Mouse (Mus musculus) mouse trophoblast stem cell (cell line): ENCODE results near the gene Zfc3h1.

Experiments
- in situ Hi-C, 2 experiments: fragments of 300-500 bp; cut with MseI, MboI; formaldehyde crosslinking; loops; 2 replicates in 1 of 2; 3 replicates in 1 of 2; pipeline ENCODE4 v1.15.1; 2025

Zfc3h1 gene

DNA sequence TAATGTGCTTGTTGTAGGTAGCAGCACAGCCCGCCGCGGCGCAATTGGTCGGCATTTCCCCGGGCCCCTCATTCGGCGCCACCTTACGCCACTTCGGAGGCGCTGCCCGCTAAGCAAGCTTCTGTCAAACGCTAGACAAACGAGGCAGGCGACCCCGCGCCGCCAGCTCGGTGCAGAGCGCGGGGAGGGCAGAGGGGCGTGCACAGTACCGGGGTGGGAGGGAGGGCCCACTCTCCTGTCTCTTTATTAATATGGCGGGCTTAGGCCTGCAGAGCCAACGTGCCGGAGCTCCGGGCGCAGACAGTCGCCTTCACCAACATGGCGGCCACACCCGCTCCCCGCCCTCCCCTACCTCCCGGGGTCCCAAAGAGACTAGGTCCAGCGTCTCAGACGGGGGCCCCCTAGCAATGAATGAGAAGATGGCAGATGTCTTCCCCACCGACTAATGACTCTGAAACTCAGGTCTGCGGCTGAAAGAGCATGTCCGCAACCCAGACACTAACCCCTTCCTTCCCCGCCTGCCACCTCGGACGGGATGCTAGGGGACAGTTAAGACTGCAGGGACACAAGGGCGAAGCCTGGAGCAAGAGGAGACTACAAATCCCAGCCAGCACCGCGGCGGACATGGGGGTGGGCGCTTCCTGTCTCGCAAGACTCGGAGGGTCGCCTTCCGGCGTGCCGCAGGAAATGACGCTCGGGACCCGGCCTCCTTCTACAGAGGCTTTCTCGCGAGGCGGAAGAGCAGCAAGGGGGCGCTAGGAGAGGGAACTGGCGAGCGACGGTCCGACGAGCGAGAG is at the start of gene Zfc3h1, which contains the start of gene Thap2:
TSS of gene Zfc3h1 (plus strand) at position 739 of the 797 bp plus-strand sequence.
TSS of gene Thap2 (minus strand) at position 223 of the 797 bp plus-strand sequence.
- in situ Hi-C loops = no loop called here

DNA sequence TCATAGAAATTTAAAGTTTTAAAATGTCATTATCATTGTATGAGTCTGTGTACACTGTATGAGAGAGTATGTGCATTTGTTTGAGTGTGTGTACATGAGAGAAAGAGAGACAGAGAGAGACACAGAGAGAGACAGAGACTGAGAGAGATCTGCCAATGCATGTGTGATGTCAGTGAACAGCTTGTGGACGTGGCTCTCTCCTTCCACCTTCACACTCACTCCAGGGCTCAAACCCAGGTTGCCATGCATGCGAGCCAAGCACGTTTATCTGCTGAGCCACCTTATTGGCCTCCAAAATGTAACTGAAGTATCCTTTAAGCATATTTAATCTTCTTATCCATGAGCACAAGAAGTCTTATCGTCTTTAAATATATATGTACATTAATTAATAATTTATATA is 47.9 kb upstream of the Zfc3h1 start:
- in situ Hi-C loops = no loop called here

DNA sequence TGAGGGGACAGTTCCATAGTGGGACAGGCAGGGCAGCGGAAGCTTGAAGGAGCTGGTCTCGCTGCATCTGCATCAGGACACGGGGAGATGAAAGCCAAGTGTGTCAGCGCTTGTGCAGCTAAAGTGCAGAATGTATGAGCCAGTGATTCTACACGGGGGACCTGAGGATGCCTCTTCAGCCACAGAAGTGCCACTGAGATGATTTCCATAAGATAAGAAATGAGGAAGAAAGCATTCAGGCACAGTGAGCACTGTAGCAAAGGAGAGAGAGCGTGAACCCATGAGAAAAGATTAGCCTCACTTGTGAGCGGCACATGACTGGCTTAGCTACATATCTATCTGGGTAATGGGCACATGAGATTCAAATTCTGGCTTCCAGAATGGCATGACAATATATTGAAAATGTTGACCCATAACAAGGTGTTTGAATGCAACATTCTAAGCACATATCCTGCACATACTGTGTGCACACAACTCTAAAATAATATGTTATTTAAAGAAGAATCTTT is 44.9 kb upstream of the Zfc3h1 start:
- in situ Hi-C loops = no loop called here

- in situ Hi-C loops = no loop called here
Measured at GRCm38 (mm10) chr10:115342771-115343425, 41.9 kb upstream of the Zfc3h1 start.

DNA sequence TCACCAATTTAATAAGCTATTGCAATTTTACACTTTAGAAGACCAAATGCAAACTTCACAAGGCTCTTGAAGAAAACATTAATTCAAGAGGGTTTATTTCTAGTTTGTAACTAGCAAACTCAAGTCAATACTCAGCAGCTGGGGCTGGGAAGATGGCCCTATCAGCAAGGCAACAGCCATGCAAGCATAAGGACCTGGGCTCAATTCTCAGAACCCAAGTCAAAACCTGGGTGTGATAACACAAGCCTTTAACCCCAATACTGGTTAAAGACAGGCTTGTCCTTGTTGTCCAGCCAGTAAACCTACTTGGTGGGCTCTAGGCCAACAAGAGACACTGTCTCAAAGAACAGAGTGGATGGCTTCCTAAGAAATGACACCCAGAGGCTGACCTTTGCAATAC is 38.3 kb upstream of the Zfc3h1 start:
- in situ Hi-C loops = no loop called here

- in situ Hi-C loops = no loop called here
Measured at GRCm38 (mm10) chr10:115348131-115348530, 36.6 kb upstream of the Zfc3h1 start.

DNA sequence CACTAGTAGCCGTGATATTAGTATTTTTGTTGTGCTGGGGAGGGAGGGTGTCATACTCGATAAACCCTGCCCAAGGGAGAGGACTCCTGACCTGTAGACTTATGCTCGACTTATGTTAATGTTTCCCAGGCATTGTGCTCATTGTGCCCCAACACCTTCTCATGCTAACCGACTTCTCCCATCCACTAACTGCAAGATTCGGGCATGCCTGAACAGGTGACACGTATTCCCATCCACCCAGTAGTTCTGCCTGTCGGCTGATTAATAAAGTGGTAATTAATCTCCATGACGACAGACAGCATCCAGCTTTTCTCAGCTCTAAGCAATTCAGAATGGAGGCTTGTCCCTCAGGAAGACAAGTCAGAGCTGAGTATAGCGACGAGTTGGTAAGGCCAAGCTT is 35.7 kb upstream of the Zfc3h1 start:
- in situ Hi-C loops = no loop called here

GRCm38 (mm10) chr10:115349509-115349908 is 35.2 kb upstream of the Zfc3h1 start:
- in situ Hi-C loops = no loop called here

DNA sequence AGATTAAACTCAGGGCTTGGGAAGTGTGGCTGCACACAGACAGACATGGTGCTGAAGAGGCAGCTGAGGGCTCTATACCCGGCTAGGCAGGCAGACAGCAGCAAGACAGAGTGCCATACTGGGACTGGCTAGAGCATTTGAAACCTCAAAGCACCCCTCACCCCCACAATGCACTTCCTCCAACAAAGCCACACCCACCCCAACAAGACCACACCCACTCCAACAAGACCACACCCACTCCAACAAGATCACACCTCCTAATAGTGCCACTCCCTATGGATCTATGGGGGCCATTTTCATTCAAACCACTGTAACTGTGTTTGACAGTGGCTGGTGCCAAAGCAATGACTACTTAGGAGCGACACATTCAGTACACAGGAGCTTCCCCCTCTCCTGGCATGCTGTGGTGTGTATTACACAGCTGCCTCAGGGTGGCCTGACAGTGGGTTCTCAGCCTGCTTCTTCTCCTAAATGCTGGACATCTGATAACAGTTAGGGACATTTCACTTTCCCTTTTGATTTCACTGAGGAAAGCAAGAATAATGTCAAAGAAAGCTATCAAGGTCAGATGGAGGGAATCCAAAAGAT is 33.9 kb upstream of the Zfc3h1 start:
- in situ Hi-C loops = no loop called here

GRCm38 (mm10) chr10:115354553-115354952 is 30.2 kb upstream of the Zfc3h1 start:
- in situ Hi-C loops = no loop called here

GRCm38 (mm10) chr10:115355016-115355415 is 29.7 kb upstream of the Zfc3h1 start:
- in situ Hi-C loops = no loop called here

GRCm38 (mm10) chr10:115356106-115356505 is 28.7 kb upstream of the Zfc3h1 start:
- in situ Hi-C loops = no loop called here

GRCm38 (mm10) chr10:115358216-115358919 is 26.4 kb upstream of the Zfc3h1 start:
- in situ Hi-C loops = no loop called here

GRCm38 (mm10) chr10:115359066-115359465 is 25.7 kb upstream of the Zfc3h1 start:
- in situ Hi-C loops = no loop called here

DNA sequence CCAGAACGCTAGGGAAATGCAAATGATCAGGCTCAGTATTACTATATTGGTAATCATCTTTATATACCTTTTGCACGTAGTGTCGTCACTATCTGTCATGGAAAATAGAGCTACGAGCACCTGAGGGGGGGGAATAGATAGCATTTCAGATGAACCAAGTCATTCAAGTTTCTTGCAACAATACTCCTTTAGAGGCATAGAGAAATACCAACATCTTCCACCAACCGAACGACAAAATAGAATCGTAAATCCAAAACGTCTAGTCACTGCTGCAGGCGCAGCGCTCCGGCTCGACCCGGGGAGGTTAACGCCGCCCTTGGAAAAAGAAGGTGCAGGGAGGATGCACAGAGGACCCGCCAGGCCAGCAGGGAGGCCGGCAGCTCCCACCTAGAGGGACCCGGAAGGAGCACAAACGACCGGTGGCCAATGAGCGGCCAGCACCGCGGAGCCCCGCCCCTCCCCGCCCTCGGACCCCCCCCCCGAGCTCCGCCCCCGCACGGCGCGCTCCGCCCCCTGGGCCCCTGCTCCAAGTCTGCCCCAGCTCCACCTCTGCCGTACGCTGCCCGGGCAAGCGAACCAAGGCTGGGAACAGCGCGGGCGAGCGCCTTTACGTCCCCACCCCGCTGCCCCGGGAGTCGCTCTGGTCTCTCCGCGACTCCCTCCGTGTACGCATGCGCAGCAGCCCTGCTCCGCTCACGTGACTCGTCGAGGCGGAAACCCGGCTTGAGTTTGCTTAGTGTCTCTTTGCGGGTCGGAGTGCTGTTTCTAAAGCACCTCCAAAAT is 22.7 kb upstream of the Zfc3h1 start, which contains the start of gene Tmem19:
TSS of gene Tmem19 (minus strand) at position 662 of the 783 bp plus-strand sequence.
- in situ Hi-C loops = no loop called here

DNA sequence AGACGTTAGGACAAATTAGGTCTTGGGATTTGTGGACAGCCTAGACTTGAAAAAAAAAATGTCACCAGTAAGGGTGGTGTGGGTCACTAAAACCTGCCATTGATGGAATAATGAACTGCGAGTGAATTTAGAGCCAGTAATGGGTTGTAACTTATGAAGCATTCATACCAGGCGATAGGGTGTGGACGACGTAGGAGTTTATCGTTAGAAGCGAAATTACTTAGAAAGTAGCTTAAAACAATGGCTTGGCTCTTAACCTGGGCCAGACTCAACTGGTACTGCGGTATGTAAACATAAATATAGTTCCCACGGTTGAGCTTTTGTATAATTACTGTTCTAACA is 22.2 kb upstream of the Zfc3h1 start:
- in situ Hi-C loops = no loop called here

GRCm38 (mm10) chr10:115363151-115363550 is 21.6 kb upstream of the Zfc3h1 start:
- in situ Hi-C loops = no loop called here

GRCm38 (mm10) chr10:115381506-115382084 is 3.2 kb upstream of the Zfc3h1 start:
- in situ Hi-C loops = no loop called here

- in situ Hi-C loops = no loop called here
Measured at GRCm38 (mm10) chr10:115382846-115383643, 1.7 kb upstream of the Zfc3h1 start.
